Mouse (Mus musculus): ENCODE data around the gene Ifnk.

- TF ChIP-seq HCFC1 (IDR thresholded peaks at IDR 0.05; ENCODE audit: borderline replicate concordance, insufficient read depth, low read length) (no peak), MAFK (IDR thresholded peaks at IDR 0.05; ENCODE audit: insufficient read depth, low read depth, low read length) (no peak)
These were observed 16.1 kb upstream of the Ifnk start for GRCm38 (mm10) chr4:35135806-35136205.
